ENCODE assay signal across 8 mouse cellular contexts in genomic region chr4:146603578-146604399, GRCm38 (mm10). TPM values are rescaled to one million over a fixed set of nuclear protein-coding genes. Genes with fewer than 3 reads are reported as not detected.
A peak's percentile ranks its signal among the peaks of the same experiment; 100 is the strongest.
DNase-seq lines count a peak whose midpoint lies in the region; ATAC-seq and TF ChIP-seq lines count a peak whose summit lies in the region.
"Not testable (repeated sequence)": the region's sequence is repeated elsewhere in the genome, so short reads cannot be mapped to it uniquely, and the experiment has no call there.

No protein-coding gene starts in this region.

- not testable (repeated sequence) for H3K27ac ChIP-seq in embryonic facial prominence, embryonic 11.5 days (replicated peaks; ENCODE audit: low read depth, low read length); hindbrain, embryonic 12.5 days; liver, postnatal 0 days (ENCODE audit: low read depth); midbrain, postnatal 0 days (ENCODE audit: low read depth, low read length)

- not testable (repeated sequence) for DNase-seq in G1E (ENCODE audit: low spot score)
- peak; percentile 0 for DNase-seq in embryonic facial prominence, embryonic 11.5 days (ENCODE audit: low spot score)
- DNase-seq in gastrocnemius, postnatal 14 days, result peak; percentile 1
- peak; percentile 0 to 19 for DNase-seq in kidney, postnatal 25 days
- peak; percentile 7 for DNase-seq in liver, postnatal 0 days
- DNase-seq in midbrain, postnatal 0 days (ENCODE audit: low spot score), result peak; percentile 0
- DNase-seq in testis, postnatal 10 days (ENCODE audit: low spot score), result peak; percentile 38

- intact Hi-C loops in gastrocnemius, postnatal 14 days (cut with DNase I; ENCODE audit: low total_unique reads), result not testable (repeated sequence)

- not testable (repeated sequence) for H3K4me1 ChIP-seq in G1E (ENCODE audit: insufficient read depth, low read depth, low read length); embryonic facial prominence, embryonic 11.5 days (ENCODE audit: control insufficient read depth, insufficient read depth, low read length); hindbrain, embryonic 12.5 days; liver, postnatal 0 days (ENCODE audit: insufficient read depth); midbrain, postnatal 0 days (ENCODE audit: insufficient read depth, low read length)

- not testable (repeated sequence) for H3K27me3 ChIP-seq in G1E (ENCODE audit: insufficient read depth, low read length); embryonic facial prominence, embryonic 11.5 days (ENCODE audit: control insufficient read depth, insufficient read depth, low read length); hindbrain, embryonic 12.5 days; liver, postnatal 0 days (ENCODE audit: insufficient read depth, low read length); midbrain, postnatal 0 days (ENCODE audit: insufficient read depth, low read length)

- not testable (repeated sequence) for H3K9me3 ChIP-seq in G1E (replicated peaks); embryonic facial prominence, embryonic 11.5 days (replicated peaks; ENCODE audit: control insufficient read depth, low read length); hindbrain, embryonic 12.5 days (replicated peaks); liver, postnatal 0 days (ENCODE audit: low read length); midbrain, postnatal 0 days (ENCODE audit: low read length)

- WGBS in embryonic facial prominence, embryonic 11.5 days, result 5% methylated on average over 17 of the region's 53 CpGs
- 4% methylated on average over 30 of the region's 53 CpGs for whole genome bisulfite sequencing in hindbrain, embryonic 12.5 days
- 8% methylated on average over 18 of the region's 53 CpGs for WGBS in liver, postnatal 0 days (ENCODE audit: insufficient replicate concordance)
- WGBS in midbrain, postnatal 0 days, result 7% methylated on average over 14 of the region's 53 CpGs

- peak overlapping the region; percentile 50; the same call in 1 of the 2 replicates for H3K4me3 ChIP-seq in G1E (ENCODE audit: low read depth, low read length)
- 0 out of 2 replicates have a peak overlapping the region, but pooled peaks have one; percentile 17 for H3K4me3 ChIP-seq in embryonic facial prominence, embryonic 11.5 days (ENCODE audit: low read depth, low read length)
- H3K4me3 ChIP-seq in hindbrain, embryonic 12.5 days, result peak overlapping the region; percentile 27
- 0 out of 2 replicates have a peak overlapping the region, but pooled peaks have one; percentile 8 for H3K4me3 ChIP-seq in liver, postnatal 0 days (ENCODE audit: low read depth, low read length)
- peak overlapping the region; percentile 20; the same call in 1 of the 2 replicates for H3K4me3 ChIP-seq in midbrain, postnatal 0 days (ENCODE audit: low read depth, low read length)

- not testable (repeated sequence) for H3K9ac ChIP-seq in embryonic facial prominence, embryonic 11.5 days (replicated peaks; ENCODE audit: low read length); hindbrain, embryonic 12.5 days; liver, postnatal 0 days (replicated peaks); midbrain, postnatal 0 days (replicated peaks; ENCODE audit: low read length, poor library complexity, severe bottlenecking)

- not testable (repeated sequence) for TF ChIP-seq EP300 in liver, postnatal 0 days (IDR thresholded peaks at IDR 0.05; ENCODE audit: low read depth)

- not testable (repeated sequence) for H3K36me3 ChIP-seq in G1E (replicated peaks); embryonic facial prominence, embryonic 11.5 days (replicated peaks; ENCODE audit: control insufficient read depth, insufficient read depth, low read depth, low read length); hindbrain, embryonic 12.5 days; liver, postnatal 0 days (replicated peaks; ENCODE audit: insufficient read depth, low read length); midbrain, postnatal 0 days (ENCODE audit: insufficient read depth, low read length)

- ATAC-seq in G1E (ENCODE audit: extremely low read depth, insufficient number of reproducible peaks, low FRiP score, poor library complexity, severe bottlenecking), result not testable (repeated sequence)
- peak; percentile 97 for ATAC-seq in embryonic facial prominence, embryonic 11.5 days (replicated peaks; ENCODE audit: insufficient number of reproducible peaks, low FRiP score, low TSS enrichment, low read depth)
- ATAC-seq in hindbrain, embryonic 12.5 days (ENCODE audit: low FRiP score), result peak; percentile 94
- peak; percentile 89 for ATAC-seq in liver, postnatal 0 days
- ATAC-seq in midbrain, postnatal 0 days (ENCODE audit: low FRiP score), result peak; percentile 80

- not testable (repeated sequence) for TF ChIP-seq CTCF in G1E (IDR thresholded peaks at IDR 0.05; ENCODE audit: low read depth, low read length); liver, postnatal 0 days (IDR thresholded peaks at IDR 0.05; ENCODE audit: low read depth); midbrain, postnatal 0 days (IDR thresholded peaks at IDR 0.05)

- not testable (repeated sequence) for H3K4me2 ChIP-seq in embryonic facial prominence, embryonic 11.5 days (ENCODE audit: low read depth, low read length)
- H3K4me2 ChIP-seq in hindbrain, embryonic 12.5 days (replicated peaks), result peak overlapping the region; percentile 45
- peak overlapping the region; percentile 35; the same call in 1 of the 2 replicates for H3K4me2 ChIP-seq in liver, postnatal 0 days (ENCODE audit: low read depth, low read length)
- H3K4me2 ChIP-seq in midbrain, postnatal 0 days (ENCODE audit: low read depth, low read length, poor library complexity, severe bottlenecking), result peak overlapping the region; percentile 35; the same call in 1 of the 2 replicates

RNA-seq across cellular contexts. Expression of gene Zfp993, which starts 7.0 kb away (rescaled TPM):
- total RNA-seq in G1E (2014; fragmentation: Nextera tagmentation), result 11.1 and 28.9 TPM in 2 replicates
- 10.1 and 11.0 TPM in 2 replicates for total RNA-seq in G1E (2017)
- polyA plus RNA-seq in G1E (2012), result not detected in 2 replicates
- 2.1 and 2.8 TPM in 2 replicates for polyA plus RNA-seq in embryonic facial prominence, embryonic 11.5 days (2014; fragmentation: Nextera tagmentation; extraction: Ambion mirVana)
- 1 to 10 TPM; 1.0 to 2.4 TPM for total RNA-seq in gastrocnemius, postnatal 14 days (2021)
- 2.0 and 3.2 TPM in 2 replicates for polyA plus RNA-seq in hindbrain, embryonic 12.5 days (2016; fragmentation: Nextera tagmentation; extraction: Ambion mirVana)
- 0.51 and 0.94 TPM in 2 replicates for polyA plus RNA-seq in liver, postnatal 0 days (2015; fragmentation: Nextera tagmentation; extraction: Ambion mirVana)
- total RNA-seq in midbrain, postnatal 0 days (2014; rRNA removed), result 3.8 and 39.3 TPM in 2 replicates
- polyA plus RNA-seq in midbrain, postnatal 0 days (2015; fragmentation: Nextera tagmentation; extraction: Ambion mirVana), result 1.2 and 1.3 TPM in 2 replicates
